Mouse (Mus musculus): ENCODE data around the gene Rbp7. TPM values are rescaled to one million over a fixed set of nuclear protein-coding genes. Genes with fewer than 3 reads are reported as not detected.
"Not testable (repeated sequence)": the region's sequence is repeated elsewhere in the genome, so short reads cannot be mapped to it uniquely, and the experiment has no call there.

The Rbp7 gene
- total RNA-seq, 2 experiments from 2014 or later, result 76.3 to 81.1 TPM

GRCm38 (mm10) chr4:149458526-149458925 is 3.7 kb upstream of the Rbp7 start:
- DNase-seq, result no peak
- intact Hi-C loops (cut with DNase I), result loop anchor here (5.0 kb wide), 1 partner anchor 69 kb away; no protein-coding TSS in a partner anchor

GRCm38 (mm10) chr4:149457831-149458430 is 3.2 kb upstream of the Rbp7 start:
- intact Hi-C loops (cut with DNase I), result loop anchor here (5.0 kb wide), 1 partner anchor 69 kb away; no protein-coding TSS in a partner anchor
- DNase-seq, result peak; percentile 67 to 75

GRCm38 (mm10) chr4:149457163-149457562 is 2.4 kb upstream of the Rbp7 start:
- intact Hi-C loops (cut with DNase I), result loop anchor here (5.0 kb wide), 1 partner anchor 70 kb away; no protein-coding TSS in a partner anchor
- DNase-seq, result not testable (repeated sequence)

- DNase-seq, result no peak
- intact Hi-C loops (cut with DNase I), result loop anchor here (2.0 kb wide), 1 partner anchor 33 kb away; no protein-coding TSS in a partner anchor
These were observed 515 bp downstream of the Rbp7 start for GRCm38 (mm10) chr4:149454263-149454662.

GRCm38 (mm10) chr4:149453656-149454055 is 1.1 kb downstream of the Rbp7 start:
- intact Hi-C loops (cut with DNase I), result loop anchor here (2.0 kb wide), 2 partner anchors 33 to 89 kb away; no protein-coding TSS in a partner anchor
- peak in 1 of 2 experiments; percentile 65 for DNase-seq

- intact Hi-C loops (cut with DNase I), result no loop called here
- DNase-seq, result no peak
These were observed 4.1 kb downstream of the Rbp7 start for GRCm38 (mm10) chr4:149450636-149451035.

GRCm38 (mm10) chr4:149446309-149446708 is 8.5 kb downstream of the Rbp7 start:
- DNase-seq, result no peak
- intact Hi-C loops (cut with DNase I), result loop anchor here (5.0 to 10.0 kb wide), 2 partner anchors 74 to 302 kb away; no protein-coding TSS in a partner anchor

GRCm38 (mm10) chr4:149445868-149446267 is 8.9 kb downstream of the Rbp7 start:
- DNase-seq, result peak in 1 of 2 experiments; percentile 34
- intact Hi-C loops (cut with DNase I), result loop anchor here (1.0 to 10.0 kb wide), 3 partner anchors 39 to 301 kb away; partner anchors contain the start of genes Lzic and Nmnat1

- peak; percentile 85 to 89 for DNase-seq
- intact Hi-C loops (cut with DNase I), result loop anchor here (1.0 to 10.0 kb wide), 3 partner anchors 40 to 300 kb away; partner anchors contain the start of genes Lzic and Nmnat1
These were observed 9.6 kb downstream of the Rbp7 start for GRCm38 (mm10) chr4:149444964-149445701.

GRCm38 (mm10) chr4:149444465-149444864 is 10.3 kb downstream of the Rbp7 start:
- no peak for DNase-seq
- intact Hi-C loops (cut with DNase I), result loop anchor here (10.0 kb wide), 1 partner anchor 300 kb away; no protein-coding TSS in a partner anchor

- intact Hi-C loops (cut with DNase I), result loop anchor here (10.0 kb wide), 1 partner anchor 298 kb away; no protein-coding TSS in a partner anchor
- no peak for DNase-seq
These were observed 12.3 kb downstream of the Rbp7 start for GRCm38 (mm10) chr4:149442436-149442835.

GRCm38 (mm10) chr4:149440576-149440975 is 14.2 kb downstream of the Rbp7 start:
- intact Hi-C loops (cut with DNase I), result loop anchor here (10.0 kb wide), 1 partner anchor 296 kb away; no protein-coding TSS in a partner anchor
- DNase-seq, result no peak

GRCm38 (mm10) chr4:149431887-149432286 is 22.9 kb downstream of the Rbp7 start:
- DNase-seq, result not testable (repeated sequence)

GRCm38 (mm10) chr4:149429592-149429991 is 25.2 kb downstream of the Rbp7 start:
- DNase-seq, result no peak
- intact Hi-C loops (cut with DNase I), result no loop called here

More at GRCm38 (mm10) chr4:149431887-149432286, 22.9 kb downstream of the Rbp7 start:
- intact Hi-C loops (cut with DNase I), result not testable (repeated sequence)

- intact Hi-C loops (cut with DNase I), result no loop called here
- DNase-seq, result peak; percentile 95 to 96
These were observed 28.2 kb downstream of the Rbp7 start, which contains the start of gene Ube4b for GRCm38 (mm10) chr4:149426325-149427199. Ube4b (minus strand) TSS chr4:149426749.

GRCm38 (mm10) chr4:149425801-149426292 is 28.9 kb downstream of the Rbp7 start:
- DNase-seq, result no peak
- intact Hi-C loops (cut with DNase I), result no loop called here

- intact Hi-C loops (cut with DNase I), result no loop called here
- DNase-seq, result no peak
These were observed 30.0 kb downstream of the Rbp7 start for GRCm38 (mm10) chr4:149424755-149425154.

- intact Hi-C loops (cut with DNase I), result no loop called here
- no peak for DNase-seq
These were observed 36.9 kb downstream of the Rbp7 start for GRCm38 (mm10) chr4:149417854-149418365.

- intact Hi-C loops (cut with DNase I), result no loop called here
- DNase-seq, result no peak
These were observed 37.8 kb downstream of the Rbp7 start for GRCm38 (mm10) chr4:149416986-149417385.

- intact Hi-C loops (cut with DNase I), result no loop called here
- no peak for DNase-seq
These were observed 38.4 kb downstream of the Rbp7 start for GRCm38 (mm10) chr4:149416417-149416816.
